Mouse (Mus musculus): ENCODE measurements around the gene Slc4a1. TPM values are rescaled to one million over a fixed set of nuclear protein-coding genes. Genes with fewer than 3 reads are reported as not detected.

Slc4a1 gene
- polyA plus RNA-seq, 1 experiment from 2014 or later, result 4.2 TPM

DNA sequence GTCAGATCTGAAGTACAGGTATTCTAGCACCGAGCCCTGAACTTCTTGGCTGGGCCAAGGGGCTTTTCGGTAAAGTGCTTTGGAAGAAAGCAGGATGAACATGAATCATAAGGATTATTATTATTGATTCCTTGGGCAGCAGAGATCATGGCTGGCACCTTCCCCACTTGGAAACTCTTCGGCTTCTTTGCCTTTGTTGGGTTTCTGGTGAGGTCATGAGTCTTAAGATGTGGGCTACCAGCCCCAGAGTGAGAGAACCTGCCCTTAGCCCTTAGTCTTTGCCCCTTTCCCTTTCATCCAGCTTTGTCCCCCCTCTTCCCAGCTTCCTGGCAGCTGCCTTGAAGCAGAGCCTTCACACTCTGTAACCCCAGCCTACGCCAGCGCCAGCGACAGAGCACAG is 44.1 kb downstream of the Slc4a1 start:
- no peak for ATAC-seq (ENCODE audit: insufficient number of reproducible peaks, insufficient read depth, low FRiP score, low read depth)

DNA sequence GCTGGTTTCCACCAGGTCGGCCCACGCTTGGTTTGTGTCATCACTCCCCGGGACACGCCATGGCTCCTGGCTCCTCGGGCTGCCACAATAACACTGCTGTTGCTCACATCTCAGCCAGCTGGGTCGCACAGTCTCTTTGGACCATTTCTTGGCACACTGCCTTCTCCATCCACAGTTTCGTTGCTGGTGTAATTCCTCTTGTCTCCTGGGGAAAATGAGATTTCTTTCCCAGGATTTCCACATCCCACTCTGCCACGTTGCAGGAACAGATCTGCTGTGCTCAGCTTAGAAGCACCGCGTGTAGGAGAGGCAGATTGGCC is 45.4 kb downstream of the Slc4a1 start:
- no peak for ATAC-seq (ENCODE audit: insufficient number of reproducible peaks, insufficient read depth, low FRiP score, low read depth)
- Histone ChIP-seq H3K4me2 (replicated peaks; ENCODE audit: low read depth, low read length) (peak overlapping the region; percentile 94), H3K9me3 (ENCODE audit: control insufficient read depth, low read depth, low read length) (no peaks in the 10 kb centered on the region), H3K27ac (ENCODE audit: low read length) (peak overlapping the region; percentile 99), H3K36me3 (ENCODE audit: control insufficient read depth, insufficient read depth, low read length) (no peaks in the 10 kb centered on the region), H3K4me1 (ENCODE audit: control insufficient read depth, insufficient read depth, low read length) (peaks cover 15% of the 10 kb centered on the region; the same call in 1 of the 2 replicates), H3K27me3 (ENCODE audit: control insufficient read depth, insufficient read depth, low read length) (no peaks in the 10 kb centered on the region), H3K9ac (replicated peaks; ENCODE audit: low read depth, low read length) (peak overlapping the region; percentile 99; the same call in 1 of the 2 replicates), H3K4me3 (ENCODE audit: low read depth, low read length) (peak overlapping the region; percentile 97)
- WGBS, result 15% methylated on average over 10 of the region's 10 CpGs

More for the DNA sequence above, 44.1 kb downstream of the Slc4a1 start:
- Histone ChIP-seq H3K9me3 (ENCODE audit: control insufficient read depth, low read depth, low read length) (no peaks in the 10 kb centered on the region), H3K4me1 (ENCODE audit: control insufficient read depth, insufficient read depth, low read length) (peaks cover 8% of the 10 kb centered on the region; the same call in 1 of the 2 replicates), H3K36me3 (ENCODE audit: control insufficient read depth, insufficient read depth, low read length) (no peaks in the 10 kb centered on the region), H3K4me2 (replicated peaks; ENCODE audit: low read depth, low read length) (no peak overlapping the region), H3K27me3 (ENCODE audit: control insufficient read depth, insufficient read depth, low read length) (no peaks in the 10 kb centered on the region), H3K27ac (ENCODE audit: low read length) (no peak overlapping the region), H3K9ac (replicated peaks; ENCODE audit: low read depth, low read length) (no peak overlapping the region), H3K4me3 (ENCODE audit: low read depth, low read length) (no peak overlapping the region)
- 73% methylated on average over 6 of the region's 6 CpGs for WGBS

DNA sequence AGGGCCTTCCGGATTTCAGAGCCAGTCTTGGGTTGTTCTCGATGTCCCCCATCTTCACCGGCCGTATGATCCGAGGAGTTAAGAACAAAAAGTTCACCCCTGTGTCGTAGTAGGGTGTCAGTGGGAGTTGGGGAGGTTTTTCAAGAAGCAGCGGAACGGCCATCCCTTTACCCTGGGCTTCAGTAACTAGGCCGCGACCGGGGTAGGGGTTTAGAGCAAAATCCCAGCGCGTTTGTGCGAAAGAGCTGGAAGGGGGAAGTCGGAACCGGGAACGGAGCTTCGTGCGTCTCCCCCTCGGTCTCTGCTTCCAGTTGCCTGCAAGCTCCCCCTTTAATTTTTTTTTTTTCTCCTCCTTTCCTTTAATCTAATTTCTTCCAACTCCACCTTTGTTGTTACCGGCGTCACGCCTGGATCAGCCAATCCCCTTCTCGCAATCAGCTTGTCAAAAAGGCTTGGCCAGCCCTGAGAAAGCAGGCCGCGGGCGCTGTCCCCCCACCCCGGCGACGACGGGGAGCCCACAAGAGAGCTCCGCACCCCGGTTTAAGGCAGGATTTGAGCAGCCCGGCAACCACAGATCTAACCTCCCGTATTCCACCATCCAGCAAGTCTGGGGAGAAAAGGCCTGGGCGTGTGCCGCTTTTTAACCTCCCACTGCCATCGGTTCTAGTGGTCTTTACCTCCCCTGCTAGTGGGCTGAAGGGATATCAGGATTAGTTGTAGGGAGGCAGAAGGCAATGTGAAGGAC is 45.9 kb downstream of the Slc4a1 start:
- peak overlapping the region; percentile 97 for H3K4me3 ChIP-seq (ENCODE audit: low read depth, low read length)
- H3K27ac ChIP-seq (ENCODE audit: low read length), result peak overlapping the region; percentile 99
- peak overlapping the region; percentile 99 for H3K9ac ChIP-seq (replicated peaks; ENCODE audit: low read depth, low read length)
- H3K4me1 ChIP-seq (ENCODE audit: control insufficient read depth, insufficient read depth, low read length), result peaks cover 16% of the 10 kb centered on the region; the same call in 1 of the 2 replicates
- no peaks in the 10 kb centered on the region for H3K9me3 ChIP-seq (ENCODE audit: control insufficient read depth, low read depth, low read length)
- H3K36me3 ChIP-seq (ENCODE audit: control insufficient read depth, insufficient read depth, low read length), result peaks cover under 1% of the 10 kb centered on the region; the same call in 1 of the 2 replicates
- no peaks in the 10 kb centered on the region for H3K27me3 ChIP-seq (ENCODE audit: control insufficient read depth, insufficient read depth, low read length)
- under 1% methylated on average over 38 of the region's 38 CpGs for WGBS
- 0 out of 2 replicates have a peak, but pooled peaks have one; percentile 24 for ATAC-seq (ENCODE audit: insufficient number of reproducible peaks, insufficient read depth, low FRiP score, low read depth)
- H3K4me2 ChIP-seq (replicated peaks; ENCODE audit: low read depth, low read length), result peak overlapping the region; percentile 94

DNA sequence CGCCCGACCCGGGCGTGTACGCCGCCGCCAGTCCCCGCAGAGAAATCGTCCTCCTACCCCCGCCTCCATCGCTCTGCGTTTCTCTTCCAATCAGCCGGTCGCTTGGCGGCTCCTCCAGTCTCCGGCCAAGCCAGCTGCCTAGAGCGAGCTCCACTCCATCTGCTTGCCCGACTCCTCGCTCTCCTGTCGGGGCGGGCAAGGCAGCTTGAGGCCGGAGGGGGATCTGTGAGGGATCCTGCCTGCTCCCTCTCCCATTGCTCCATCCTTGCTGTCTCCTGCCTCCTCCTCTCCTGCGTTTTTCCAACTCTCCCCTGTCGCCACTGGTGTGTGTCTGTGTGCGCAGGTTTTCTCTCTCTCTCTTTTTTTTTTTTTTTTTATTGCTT is 46.6 kb downstream of the Slc4a1 start, which contains the start of gene Ubtf:
Gene Ubtf (minus strand): TSS at position 333 of the 383 bp plus-strand sequence.
- WGBS, result 1% methylated on average over 25 of the region's 25 CpGs
- peaks cover 16% of the 10 kb centered on the region; the same call in 1 of the 2 replicates for H3K4me1 ChIP-seq (ENCODE audit: control insufficient read depth, insufficient read depth, low read length)
- peak within 1 kb of the TSS; percentile 94 for H3K4me2 ChIP-seq (replicated peaks; ENCODE audit: low read depth, low read length)
- no peaks in the 10 kb centered on the region for H3K9me3 ChIP-seq (ENCODE audit: control insufficient read depth, low read depth, low read length)
- peaks cover 8% of the 10 kb centered on the region for H3K36me3 ChIP-seq (ENCODE audit: control insufficient read depth, insufficient read depth, low read length)
- H3K4me3 ChIP-seq (ENCODE audit: low read depth, low read length), result peak within 1 kb of the TSS; percentile 97
- H3K9ac ChIP-seq (replicated peaks; ENCODE audit: low read depth, low read length), result peak within 1 kb of the TSS; percentile 99
- no peak for ATAC-seq (ENCODE audit: insufficient number of reproducible peaks, insufficient read depth, low FRiP score, low read depth)
- H3K27me3 ChIP-seq (ENCODE audit: control insufficient read depth, insufficient read depth, low read length), result no peaks in the 10 kb centered on the region
- peak within 1 kb of the TSS; percentile 99 for H3K27ac ChIP-seq (ENCODE audit: low read length)

DNA sequence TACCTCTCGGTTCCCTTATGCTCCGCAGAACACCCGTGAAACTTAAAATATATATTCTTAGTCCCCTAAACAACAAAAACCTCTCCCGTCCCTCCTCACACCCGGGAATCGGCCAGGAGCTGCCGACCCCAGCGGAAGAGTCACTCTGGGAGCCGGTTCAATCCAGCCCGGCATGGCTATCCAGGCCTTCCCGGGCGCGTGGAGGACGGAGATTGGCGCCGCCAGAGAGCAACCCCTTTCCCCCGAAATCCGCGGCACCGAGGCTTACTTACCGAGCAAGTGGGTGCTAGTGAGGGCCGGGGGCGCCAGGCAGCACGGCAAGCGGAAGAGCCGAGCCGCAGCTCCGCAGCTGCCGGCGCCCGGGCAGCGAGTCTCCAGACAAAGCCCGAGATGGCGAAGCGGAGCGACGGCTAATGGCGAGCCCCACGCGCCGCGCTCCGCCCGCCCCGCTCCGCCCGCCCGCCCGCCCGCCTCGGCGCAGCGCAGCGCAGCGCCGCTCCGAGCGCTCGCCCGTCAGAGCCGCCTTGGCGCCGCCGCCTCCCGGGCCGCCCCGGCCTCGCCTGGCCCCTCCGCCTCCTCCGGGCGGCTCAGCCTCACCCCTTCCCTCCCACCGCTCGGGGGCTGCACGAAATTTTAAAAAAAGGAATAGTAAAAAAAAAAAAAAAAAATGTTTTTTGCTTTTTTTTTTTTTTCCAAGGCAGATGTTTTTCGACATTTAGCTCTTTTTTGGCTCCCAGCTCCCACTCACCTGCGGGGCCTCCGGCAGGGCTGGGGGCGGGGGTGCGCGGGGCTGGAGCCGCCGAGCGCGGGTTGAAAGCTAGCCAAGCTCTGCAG is 47.2 kb downstream of the Slc4a1 start:
- H3K4me1 ChIP-seq (ENCODE audit: control insufficient read depth, insufficient read depth, low read length), result peaks cover 16% of the 10 kb centered on the region; the same call in 1 of the 2 replicates
- H3K27me3 ChIP-seq (ENCODE audit: control insufficient read depth, insufficient read depth, low read length), result no peaks in the 10 kb centered on the region
- under 1% methylated on average over 78 of the region's 84 CpGs for WGBS
- H3K27ac ChIP-seq (ENCODE audit: low read length), result peak overlapping the region; percentile 99
- peak overlapping the region; percentile 97 for H3K4me3 ChIP-seq (ENCODE audit: low read depth, low read length)
- peak overlapping the region; percentile 94 for H3K4me2 ChIP-seq (replicated peaks; ENCODE audit: low read depth, low read length)
- peaks cover 14% of the 10 kb centered on the region for H3K36me3 ChIP-seq (ENCODE audit: control insufficient read depth, insufficient read depth, low read length)
- no peaks in the 10 kb centered on the region for H3K9me3 ChIP-seq (ENCODE audit: control insufficient read depth, low read depth, low read length)
- ATAC-seq (ENCODE audit: insufficient number of reproducible peaks, insufficient read depth, low FRiP score, low read depth), result peak; percentile 3; the same call in 1 of the 2 replicates
- H3K9ac ChIP-seq (replicated peaks; ENCODE audit: low read depth, low read length), result peak overlapping the region; percentile 99

DNA sequence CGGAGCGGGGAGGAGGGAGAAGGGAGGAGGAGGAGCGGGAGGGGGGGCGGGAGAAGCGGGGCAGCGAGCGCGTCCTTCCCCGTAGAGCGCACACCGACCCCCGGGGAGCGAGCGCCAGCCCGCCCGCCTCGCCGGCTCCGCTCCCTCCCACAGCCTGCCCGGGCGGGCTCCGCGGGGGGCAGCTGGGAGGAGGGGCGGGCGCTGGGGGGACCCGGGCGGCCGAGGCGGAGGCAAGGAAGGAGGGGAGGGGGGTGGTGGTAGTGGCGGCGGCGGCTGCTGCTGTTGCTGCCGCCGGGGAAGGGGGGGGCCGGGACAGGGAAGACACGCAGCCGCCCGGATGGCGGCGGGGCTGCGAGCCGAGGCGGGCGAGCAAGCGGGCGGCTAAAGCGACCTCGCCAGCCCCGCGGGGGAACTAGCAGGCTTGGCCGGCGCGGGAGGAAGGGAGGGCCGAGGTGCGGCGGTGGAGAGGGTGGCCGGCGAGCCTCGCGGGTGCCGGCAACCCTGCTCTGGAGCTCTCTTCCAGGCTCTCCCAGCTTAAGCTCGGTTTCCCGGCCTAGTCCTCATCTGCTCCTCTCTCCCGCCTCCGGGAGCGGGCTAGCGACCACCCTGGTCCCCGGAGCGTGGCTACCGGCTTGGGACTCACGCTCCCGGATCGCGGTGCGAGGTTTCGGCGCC is 48.0 kb downstream of the Slc4a1 start:
- Histone ChIP-seq H3K4me2 (replicated peaks; ENCODE audit: low read depth, low read length) (peak overlapping the region; percentile 94), H3K4me1 (ENCODE audit: control insufficient read depth, insufficient read depth, low read length) (peaks cover 16% of the 10 kb centered on the region; the same call in 1 of the 2 replicates), H3K36me3 (ENCODE audit: control insufficient read depth, insufficient read depth, low read length) (peaks cover 22% of the 10 kb centered on the region), H3K9ac (replicated peaks; ENCODE audit: low read depth, low read length) (peak overlapping the region; percentile 99), H3K27ac (ENCODE audit: low read length) (peak overlapping the region; percentile 99), H3K9me3 (ENCODE audit: control insufficient read depth, low read depth, low read length) (no peaks in the 10 kb centered on the region), H3K4me3 (ENCODE audit: low read depth, low read length) (peak overlapping the region; percentile 97), H3K27me3 (ENCODE audit: control insufficient read depth, insufficient read depth, low read length) (no peaks in the 10 kb centered on the region)
- WGBS, result under 1% methylated on average over 38 of the region's 77 CpGs
- ATAC-seq (ENCODE audit: insufficient number of reproducible peaks, insufficient read depth, low FRiP score, low read depth), result peak; percentile 68

DNA sequence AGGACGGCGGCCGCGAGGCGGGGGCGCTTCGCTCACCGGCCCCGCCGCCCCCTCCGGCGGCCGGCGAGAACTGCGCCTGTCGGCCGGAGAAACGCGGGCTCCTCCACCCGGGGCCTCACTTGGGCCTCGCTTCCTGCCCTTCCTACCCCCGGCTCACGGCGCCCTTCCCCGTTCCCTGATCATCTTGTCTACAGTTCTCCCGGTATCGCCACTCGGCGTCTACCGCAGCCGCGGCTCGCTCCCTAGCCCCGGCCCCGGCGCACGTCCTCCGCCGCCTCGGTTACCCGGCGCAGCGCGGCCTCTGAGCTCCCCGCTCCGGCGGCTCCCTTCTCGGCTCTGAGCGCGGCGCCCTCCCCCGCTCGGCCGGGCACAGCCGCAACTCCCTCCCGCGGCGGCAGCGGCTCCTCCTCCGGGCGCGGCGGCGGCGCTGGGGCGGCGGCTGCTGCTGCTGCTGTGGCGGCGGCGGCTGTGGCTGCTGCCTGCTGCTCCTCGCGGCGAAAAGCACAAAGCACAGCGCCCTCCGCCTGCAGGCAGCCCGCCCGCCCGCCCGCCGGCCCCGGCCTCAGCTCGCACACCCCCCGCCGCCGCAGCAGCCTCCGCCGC is 48.6 kb downstream of the Slc4a1 start:
- Histone ChIP-seq H3K9me3 (ENCODE audit: control insufficient read depth, low read depth, low read length) (no peaks in the 10 kb centered on the region), H3K4me3 (ENCODE audit: low read depth, low read length) (peak overlapping the region; percentile 97), H3K9ac (replicated peaks; ENCODE audit: low read depth, low read length) (peak overlapping the region; percentile 99), H3K27me3 (ENCODE audit: control insufficient read depth, insufficient read depth, low read length) (no peaks in the 10 kb centered on the region), H3K27ac (ENCODE audit: low read length) (peak overlapping the region; percentile 99), H3K4me1 (ENCODE audit: control insufficient read depth, insufficient read depth, low read length) (peaks cover 16% of the 10 kb centered on the region; the same call in 1 of the 2 replicates), H3K36me3 (ENCODE audit: control insufficient read depth, insufficient read depth, low read length) (peaks cover 27% of the 10 kb centered on the region), H3K4me2 (replicated peaks; ENCODE audit: low read depth, low read length) (peak overlapping the region; percentile 94)
- no peak for ATAC-seq (ENCODE audit: insufficient number of reproducible peaks, insufficient read depth, low FRiP score, low read depth)
- under 1% methylated on average over 60 of the region's 87 CpGs for WGBS

Measured in stomach, embryonic 14.5 days (tissue).